Mouse (Mus musculus): ENCODE data around the gene Zfp93.

DNA sequence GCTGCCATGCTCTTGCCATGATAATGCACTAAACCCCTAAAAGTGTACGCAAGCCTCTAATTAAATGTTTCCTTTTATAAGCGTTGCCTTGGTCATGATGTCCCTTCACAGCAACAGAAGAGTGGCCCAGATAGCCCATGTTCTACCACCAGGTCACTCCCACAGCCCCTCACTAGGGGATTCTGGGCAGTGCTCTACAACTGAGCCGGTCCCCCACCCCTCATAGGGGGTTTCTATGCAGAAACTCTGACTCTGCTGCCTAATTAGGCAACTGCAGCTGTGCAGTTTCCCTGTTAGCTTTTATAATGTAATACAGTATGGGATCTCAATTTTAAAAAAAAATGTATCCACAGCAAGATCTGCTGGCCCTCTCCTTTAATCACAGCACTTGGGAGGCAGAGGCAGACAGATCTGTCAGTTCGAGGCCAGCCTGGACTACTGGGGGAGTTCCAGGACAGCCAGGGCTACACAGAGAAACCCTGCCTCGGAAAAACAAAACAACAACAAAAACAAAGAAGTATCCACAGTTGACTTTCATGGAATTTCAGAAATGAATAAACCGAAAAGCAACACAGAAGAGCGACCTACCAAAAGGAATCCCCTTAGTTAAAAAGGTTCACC is 443 bp upstream of the Zfp93 start:
- TF ChIP-seq CTCF (IDR thresholded peaks at IDR 0.05; ENCODE audit: low read depth) (no peak), EP300 (IDR thresholded peaks at IDR 0.05; ENCODE audit: low read depth) (no peak)

Data from heart, postnatal 0 days (tissue).